Mouse (Mus musculus) heart, adult 8-10 months (tissue): Measurements from ENCODE around the gene Homez. TPM values are rescaled to one million over a fixed set of nuclear protein-coding genes. Genes with fewer than 3 reads are reported as not detected.
A peak's percentile ranks its signal among the peaks of the same experiment; 100 is the strongest.

Experiments used
- DNase-seq: peaks from one replicate; pipeline ENCODE4 v3.0.0; 2022; ENCODE audit warnings: low spot score
- total RNA-seq, 4 experiments: library from RNA; stranded (reverse); gene quantifications; 2 replicates each; pipeline ENCODE4 v1.2.4; 2022

The Homez gene
- 1 to 10 TPM; 6.4 to 9.8 (median 7.5) TPM for total RNA-seq

GRCm38 (mm10) chr14:54870861-54871260 is at the start of gene Homez:
Gene Homez (minus strand): TSS chr14:54870961.
- no peak for DNase-seq

GRCm38 (mm10) chr14:54920076-54920685 is 49.4 kb upstream of the Homez start:
- DNase-seq, result no peak

GRCm38 (mm10) chr14:54913343-54913742 is 42.6 kb upstream of the Homez start:
- DNase-seq, result no peak

- peak; percentile 68 for DNase-seq
Observed at GRCm38 (mm10) chr14:54912886-54913285, 42.1 kb upstream of the Homez start, which contains the start of gene Slc22a17. Gene Slc22a17 (minus strand): TSS chr14:54913132.

GRCm38 (mm10) chr14:54912109-54912850 is 41.5 kb upstream of the Homez start:
- DNase-seq, result no peak

- DNase-seq, result no peak
Observed at GRCm38 (mm10) chr14:54908682-54909081, 37.9 kb upstream of the Homez start.

- no peak for DNase-seq
Observed at GRCm38 (mm10) chr14:54903641-54904040, 32.9 kb upstream of the Homez start.

GRCm38 (mm10) chr14:54900383-54900782 is 29.6 kb upstream of the Homez start:
- peak; percentile 84 for DNase-seq

GRCm38 (mm10) chr14:54897445-54897844 is 26.7 kb upstream of the Homez start:
- no peak for DNase-seq

- DNase-seq, result peak; percentile 53
Observed at GRCm38 (mm10) chr14:54894296-54895151, 23.8 kb upstream of the Homez start.

- peak; percentile 100 for DNase-seq
Observed at GRCm38 (mm10) chr14:54893651-54894181, 23.0 kb upstream of the Homez start.

- DNase-seq, result no peak
Observed at GRCm38 (mm10) chr14:54892200-54892599, 21.4 kb upstream of the Homez start, which contains the start of gene Pabpn1. Gene Pabpn1 (plus strand): TSS chr14:54892500.

- no peak for DNase-seq
Observed at GRCm38 (mm10) chr14:54885309-54885708, 14.5 kb upstream of the Homez start.

GRCm38 (mm10) chr14:54884022-54884712 is 13.4 kb upstream of the Homez start:
- no peak for DNase-seq

- DNase-seq, result peak; percentile 75
Observed at GRCm38 (mm10) chr14:54883154-54884021, 12.6 kb upstream of the Homez start, which contains the start of the genes Bcl2l2 and Gm20521. Gene Bcl2l2 (plus strand): TSS chr14:54883377. Gene Gm20521 (plus strand): TSS chr14:54883441.

- peak; percentile 46 for DNase-seq
Observed at GRCm38 (mm10) chr14:54877048-54877715, 6.4 kb upstream of the Homez start, which contains the start of gene Ppp1r3e. Gene Ppp1r3e (minus strand): TSS chr14:54877550.

GRCm38 (mm10) chr14:54876539-54877047 is 5.8 kb upstream of the Homez start:
- DNase-seq, result peak; percentile 81

- DNase-seq, result no peak
Observed at GRCm38 (mm10) chr14:54875844-54876538, 5.2 kb upstream of the Homez start.

- no peak for DNase-seq
Observed at GRCm38 (mm10) chr14:54874165-54874564, 3.4 kb upstream of the Homez start.
